7 mouse cellular contexts compared by ENCODE assay signal in genomic region chr10:8884565-8884964, GRCm38 (mm10). TPM values are rescaled to one million over a fixed set of nuclear protein-coding genes. Genes with fewer than 3 reads are reported as not detected.
DNase-seq lines count a peak whose midpoint lies in the region; ATAC-seq and TF ChIP-seq lines count a peak whose summit lies in the region.

No protein-coding gene starts in this region.

- no peaks in the 10 kb centered on the region for H3K36me3 ChIP-seq in lung, postnatal 0 days (ENCODE audit: insufficient read depth, low read length)
- no peaks in the 10 kb centered on the region for H3K36me3 ChIP-seq in forebrain, postnatal 0 days (ENCODE audit: insufficient read depth)
- H3K36me3 ChIP-seq in liver, embryonic 11.5 days (ENCODE audit: control insufficient read depth, insufficient read depth, low read length), result no peaks in the 10 kb centered on the region
- no peaks in the 10 kb centered on the region for H3K36me3 ChIP-seq in stomach, embryonic 16.5 days (ENCODE audit: control insufficient read depth, insufficient read depth, low read length)

- TF ChIP-seq CTCF in lung, postnatal 0 days (IDR thresholded peaks at IDR 0.05), result no peak
- TF ChIP-seq CTCF in forebrain, postnatal 0 days (IDR thresholded peaks at IDR 0.05; ENCODE audit: low read depth), result no peak

- ATAC-seq in lung, postnatal 0 days, result no peak
- no peak for ATAC-seq in forebrain, postnatal 0 days
- ATAC-seq in liver, embryonic 11.5 days (replicated peaks; ENCODE audit: low FRiP score), result no peak
- no peak for ATAC-seq in stomach, embryonic 16.5 days (ENCODE audit: insufficient read depth, low FRiP score)

- no peaks in the 10 kb centered on the region for H3K9me3 ChIP-seq in lung, postnatal 0 days (ENCODE audit: low read length)
- H3K9me3 ChIP-seq in forebrain, postnatal 0 days (ENCODE audit: low read length), result no peaks in the 10 kb centered on the region
- H3K9me3 ChIP-seq in liver, embryonic 11.5 days (ENCODE audit: control insufficient read depth, low read length), result no peaks in the 10 kb centered on the region
- H3K9me3 ChIP-seq in stomach, embryonic 16.5 days (replicated peaks; ENCODE audit: control insufficient read depth, low read length), result no peaks in the 10 kb centered on the region

- TF ChIP-seq EP300 in lung, postnatal 0 days (IDR thresholded peaks at IDR 0.05), result no peak

- no peak for DNase-seq in lung, postnatal 0 days (ENCODE audit: low spot score)
- no peak for DNase-seq in lung, postnatal 4 days
- no peak for DNase-seq in forebrain, postnatal 0 days
- no peak for DNase-seq in liver, embryonic 11.5 days (ENCODE audit: low spot score)
- no peak for DNase-seq in c-Kit-positive CD71-positive TER-119-positive erythroid progenitor cells, embryonic 14.5 days (ENCODE audit: low spot score)
- no peak for DNase-seq in left cerebral cortex, adult 8-10 months (ENCODE audit: low spot score in 2 of 2)

- H3K9ac ChIP-seq in lung, postnatal 0 days (replicated peaks; ENCODE audit: low read depth), result peak overlapping the region; percentile 78; the same call in 1 of the 2 replicates
- H3K9ac ChIP-seq in forebrain, postnatal 0 days, result no peak overlapping the region
- no peak overlapping the region for H3K9ac ChIP-seq in liver, embryonic 11.5 days (ENCODE audit: low read depth, low read length)
- no peak overlapping the region for H3K9ac ChIP-seq in stomach, embryonic 16.5 days (ENCODE audit: low read length)

- peak overlapping the region; percentile 75 for H3K4me3 ChIP-seq in lung, postnatal 0 days (ENCODE audit: low read depth, low read length)
- H3K4me3 ChIP-seq in forebrain, postnatal 0 days (ENCODE audit: low read depth, low read length), result no peak overlapping the region; the same call in 1 of the 2 replicates
- 0 out of 2 replicates have a peak overlapping the region, but pooled peaks have one; percentile 17 for H3K4me3 ChIP-seq in liver, embryonic 11.5 days (ENCODE audit: low read depth, low read length)
- peak overlapping the region; percentile 85 for H3K4me3 ChIP-seq in stomach, embryonic 16.5 days (replicated peaks; ENCODE audit: low read length)

- H3K27me3 ChIP-seq in lung, postnatal 0 days (replicated peaks; ENCODE audit: insufficient read depth, low read length), result no peaks in the 10 kb centered on the region
- H3K27me3 ChIP-seq in forebrain, postnatal 0 days (ENCODE audit: insufficient read depth, low read length), result peaks cover 8% of the 10 kb centered on the region; the same call in 1 of the 2 replicates
- no peaks in the 10 kb centered on the region for H3K27me3 ChIP-seq in liver, embryonic 11.5 days (replicated peaks; ENCODE audit: control insufficient read depth, insufficient read depth, low read length)
- no peaks in the 10 kb centered on the region for H3K27me3 ChIP-seq in stomach, embryonic 16.5 days (ENCODE audit: control insufficient read depth, insufficient read depth, low read length)

- peaks cover 11% of the 10 kb centered on the region for H3K4me1 ChIP-seq in lung, postnatal 0 days (ENCODE audit: insufficient read depth, low read depth, low read length)
- H3K4me1 ChIP-seq in forebrain, postnatal 0 days (ENCODE audit: insufficient read depth), result no peaks in the 10 kb centered on the region
- peaks cover 9% of the 10 kb centered on the region for H3K4me1 ChIP-seq in liver, embryonic 11.5 days (replicated peaks; ENCODE audit: control insufficient read depth, insufficient read depth, low read length)
- peaks cover 15% of the 10 kb centered on the region for H3K4me1 ChIP-seq in stomach, embryonic 16.5 days (ENCODE audit: control insufficient read depth, insufficient read depth, low read length)

- no peak overlapping the region for H3K27ac ChIP-seq in lung, postnatal 0 days (ENCODE audit: low read length)
- no peak overlapping the region for H3K27ac ChIP-seq in forebrain, postnatal 0 days (ENCODE audit: low read depth, low read length)
- H3K27ac ChIP-seq in liver, embryonic 11.5 days (ENCODE audit: low read depth, low read length), result no peak overlapping the region
- H3K27ac ChIP-seq in stomach, embryonic 16.5 days (ENCODE audit: low read length), result no peak overlapping the region

- 30% methylated on average over 5 of the region's 5 CpGs for WGBS in lung, postnatal 0 days
- WGBS in forebrain, postnatal 0 days, result 67% methylated on average over 5 of the region's 5 CpGs
- WGBS in liver, embryonic 11.5 days, result 34% methylated on average over 5 of the region's 5 CpGs
- 42% methylated on average over 5 of the region's 5 CpGs for WGBS in stomach, embryonic 16.5 days

- peak overlapping the region; percentile 58 for H3K4me2 ChIP-seq in lung, postnatal 0 days (replicated peaks; ENCODE audit: low read depth, low read length)
- H3K4me2 ChIP-seq in forebrain, postnatal 0 days (ENCODE audit: low read depth), result peak overlapping the region; percentile 92; the same call in 1 of the 2 replicates
- peak overlapping the region; percentile 33; the same call in 1 of the 2 replicates for H3K4me2 ChIP-seq in liver, embryonic 11.5 days
- peak overlapping the region; percentile 77 for H3K4me2 ChIP-seq in stomach, embryonic 16.5 days (ENCODE audit: low read depth, low read length)

RNA-seq across cellular contexts. Expression of gene Sash1, which starts 1.3 kb away (rescaled TPM):
- 10.1 and 13.5 TPM in 2 replicates for polyA plus RNA-seq in lung, postnatal 0 days (2015; fragmentation: Nextera tagmentation; extraction: Ambion mirVana)
- 24.8 and 33.3 TPM in 2 replicates for total RNA-seq in forebrain, postnatal 0 days (2014; rRNA removed)
- polyA plus RNA-seq in forebrain, postnatal 0 days (2015; fragmentation: Nextera tagmentation; extraction: Ambion mirVana), result 2.2 and 3.6 TPM in 2 replicates
- polyA plus RNA-seq in liver, embryonic 11.5 days (2014; fragmentation: Nextera tagmentation; extraction: Ambion mirVana), result 1.2 and 1.7 TPM in 2 replicates
- polyA plus RNA-seq in stomach, embryonic 16.5 days (2015; fragmentation: Nextera tagmentation; extraction: Ambion mirVana), result 2.9 and 3.4 TPM in 2 replicates
- 10 to 100 TPM; 55.2 to 62.5 (median 57.8) TPM for total RNA-seq in left cerebral cortex, adult 8-10 months (2022)

Comparison
In these comparisons a context has a peak if more than half of its experiments do, and no peak if none do; other contexts are left out.
1. H3K4me2 ChIP-seq: peak in every context shown above with its lines; median percentile 92 in forebrain, postnatal 0 days; 77 in stomach, embryonic 16.5 days; 58 in lung, postnatal 0 days; 33 in liver, embryonic 11.5 days.